Mouse (Mus musculus) urinary bladder, postnatal 36 days (tissue): Measurements from ENCODE around the gene Tcaf3.

Source experiments
- DNase-seq, 2 experiments: peaks; one replicate each; pipeline ENCODE4 v3.0.0; 2022; ENCODE audit warnings: low spot score in 2 of 2, mixed read lengths in 1 of 2

The Tcaf3 gene

DNA sequence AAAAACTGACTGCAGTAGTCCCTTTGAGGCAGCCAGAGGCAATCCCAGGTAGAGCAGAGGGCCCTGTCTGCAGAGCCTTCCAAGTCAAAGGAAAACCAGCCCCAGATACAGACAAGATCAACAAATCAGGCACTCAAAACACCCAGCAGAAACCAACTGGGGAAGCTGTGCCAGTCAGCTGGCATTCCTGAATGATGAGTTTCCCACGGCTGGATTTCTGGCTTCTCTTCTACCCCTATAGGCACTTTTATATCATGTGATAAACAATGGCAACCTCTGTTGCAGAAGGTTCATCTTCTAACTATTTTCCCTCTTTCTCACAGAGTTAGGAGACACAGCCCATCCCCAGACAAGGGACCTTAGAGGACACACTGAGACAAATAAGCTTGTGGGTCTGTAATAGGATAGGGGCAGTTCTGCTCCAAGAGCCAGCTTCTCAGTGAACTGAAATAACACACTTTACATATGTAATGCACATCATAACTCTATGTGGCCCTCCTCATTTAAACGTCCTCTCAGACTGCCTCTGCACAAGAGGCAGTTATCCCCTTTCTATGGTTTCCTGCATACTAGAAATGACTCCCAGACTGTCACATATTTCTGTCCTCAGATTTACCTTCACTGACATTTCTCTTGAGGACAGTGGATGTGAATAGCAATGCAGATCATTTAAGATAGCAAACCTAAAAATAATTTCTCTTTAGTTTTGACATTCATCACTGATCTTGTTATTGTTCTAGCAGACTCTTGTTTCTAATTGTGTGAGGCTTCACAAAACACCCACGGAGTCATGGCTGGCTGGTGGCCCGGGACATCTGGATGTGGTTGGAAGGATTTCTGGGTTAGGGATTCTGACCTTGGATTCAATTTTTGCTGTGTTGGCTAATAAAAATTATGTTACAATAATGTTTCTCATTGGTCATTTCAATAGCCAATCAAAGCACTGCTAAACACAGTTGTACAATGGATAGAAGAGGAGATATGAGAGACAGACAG lies 55.2 kb downstream of the Tcaf3 start:
- DNase-seq = peak in 1 of 2 experiments; percentile 57

DNA sequence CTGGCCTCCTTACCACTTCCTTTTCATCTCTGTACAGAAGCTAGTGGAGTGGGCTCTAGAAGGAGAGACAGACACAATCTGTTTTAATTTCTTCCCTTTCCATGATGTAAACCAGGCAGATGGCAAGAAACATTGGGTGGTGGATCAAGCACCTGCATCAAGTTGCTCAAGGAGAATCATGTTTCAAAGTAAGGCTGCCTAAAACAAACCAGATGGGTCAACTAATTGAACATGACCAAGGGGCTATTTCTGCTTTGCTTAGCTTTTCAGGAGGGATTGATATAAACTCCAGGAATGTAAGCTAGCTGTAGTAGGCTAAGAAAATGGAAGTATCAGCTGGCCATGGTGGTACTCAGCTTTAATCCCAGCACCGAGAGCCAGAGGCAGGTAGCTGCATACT lies 56.8 kb downstream of the Tcaf3 start:
- no peak for DNase-seq

DNA sequence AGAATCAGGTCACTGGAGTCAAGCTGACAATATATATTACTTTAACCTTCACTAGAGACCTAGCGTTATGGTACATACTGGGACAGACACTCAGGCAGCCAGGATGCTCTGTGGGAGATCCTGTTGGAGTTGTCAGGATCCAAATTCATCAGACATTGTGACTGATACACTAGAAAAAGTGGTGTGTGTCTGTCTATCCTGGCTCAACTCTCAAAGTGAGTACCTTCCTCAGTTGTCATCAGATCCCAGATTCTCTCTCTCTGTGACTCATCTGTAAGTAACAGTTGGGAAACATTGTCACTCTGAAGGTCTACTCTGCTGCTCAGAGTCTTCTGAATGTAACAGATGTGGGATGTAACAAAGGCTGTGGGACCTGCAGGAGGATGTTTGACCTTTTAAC lies 57.8 kb downstream of the Tcaf3 start:
- DNase-seq = no peak
